Mouse (Mus musculus) cerebellum, postnatal 25 days (tissue): ENCODE data around the gene Xaf1.

ENCODE experiments used
- DNase-seq, 2 experiments: peaks; one replicate each; pipeline ENCODE4 v3.0.0; 2021; ENCODE audit warnings: mixed read lengths in 2 of 2

The Xaf1 gene

GRCm38 (mm10) chr11:72362347-72362741 lies 60.9 kb downstream of the Xaf1 start, which contains the start of gene Tekt1:
Tekt1 (minus strand) TSS chr11:72362442.
- no peak for DNase-seq
